Mouse (Mus musculus) heart, adult 2 months (tissue): ENCODE measurements around the gene Gm42957.

Source experiments
- CTCF ChIP-seq: fragments of 200-600 bp; IDR thresholded peaks from 2 replicates; pipeline ENCODE4 v1.8.1; 2022; ENCODE audit warnings: antibody characterized with exemption, mild to moderate bottlenecking, moderate library complexity
- POLR2A ChIP-seq: fragments of 200-500 bp; IDR thresholded peaks from 2 replicates; pipeline ENCODE4 v1.6.1; 2011; ENCODE audit warnings: mild to moderate bottlenecking, low read depth, low read length, control low read depth; ENCODE audit not compliant: insufficient read depth

DNA sequence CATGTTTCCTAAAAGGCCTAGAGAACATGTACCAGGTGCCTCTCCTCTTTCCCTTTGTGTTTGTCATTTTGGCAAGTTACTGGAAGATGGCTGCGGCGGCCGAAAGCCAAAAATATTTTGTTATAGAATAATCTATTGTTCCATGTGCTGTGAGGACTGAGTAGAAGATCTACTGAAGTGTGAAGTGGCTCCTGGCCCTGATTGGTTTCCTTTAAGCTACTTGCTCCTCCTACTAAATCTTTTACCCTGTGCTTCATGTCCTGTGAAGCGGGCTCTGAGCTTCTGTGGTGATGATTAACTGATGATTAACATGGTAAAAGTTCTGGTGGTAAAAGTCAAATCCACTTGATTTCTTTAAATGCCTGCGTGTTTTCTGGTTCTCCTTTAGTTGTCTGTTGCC lies 31.6 kb downstream of the Gm42957 start:
- TF ChIP-seq CTCF (no peak), POLR2A (no peak)
